Mouse (Mus musculus): ENCODE data around the gene 1700013G24Rik. TPM values are rescaled to one million over a fixed set of nuclear protein-coding genes. Genes with fewer than 3 reads are reported as not detected.

1700013G24Rik gene
- total RNA-seq, 2 experiments from 2014 or later: not detected

DNA sequence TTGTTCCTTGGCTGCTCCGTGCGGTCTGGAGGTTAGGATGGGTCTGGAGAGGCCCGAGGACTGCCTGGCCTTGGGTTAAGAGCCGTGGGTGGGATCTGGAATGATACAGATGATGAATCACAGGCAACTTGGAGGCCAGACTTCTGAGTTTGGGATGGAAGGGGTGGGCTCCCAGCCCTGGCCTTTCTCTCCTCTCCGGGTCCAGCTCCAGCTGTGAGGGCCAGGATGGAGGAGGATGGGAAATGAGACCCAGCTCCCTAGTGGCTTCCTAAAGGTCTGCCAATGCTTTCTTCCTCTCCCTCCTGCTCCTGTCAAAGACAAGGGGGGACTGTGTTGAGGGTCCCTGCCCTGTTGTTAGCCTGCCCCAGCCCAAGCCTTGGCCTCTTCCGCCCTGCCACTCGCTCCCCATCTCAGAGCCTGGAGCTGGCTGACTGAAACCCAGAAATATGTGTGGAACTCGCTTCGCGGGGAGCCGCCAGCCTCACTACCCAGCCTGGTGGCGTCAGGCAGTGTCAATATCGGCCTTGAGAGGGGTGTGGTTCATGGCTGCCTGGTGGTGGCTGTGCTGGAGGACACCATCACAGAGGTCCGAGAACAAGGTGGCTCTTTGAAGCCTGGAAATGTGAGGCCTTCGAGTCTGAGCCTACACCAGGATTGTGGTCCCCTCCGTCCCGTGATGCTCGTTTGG is 20.8 kb downstream of the 1700013G24Rik start:
- ATAC-seq (replicated peaks; ENCODE audit: low FRiP score, poor library complexity, severe bottlenecking): no peak

DNA sequence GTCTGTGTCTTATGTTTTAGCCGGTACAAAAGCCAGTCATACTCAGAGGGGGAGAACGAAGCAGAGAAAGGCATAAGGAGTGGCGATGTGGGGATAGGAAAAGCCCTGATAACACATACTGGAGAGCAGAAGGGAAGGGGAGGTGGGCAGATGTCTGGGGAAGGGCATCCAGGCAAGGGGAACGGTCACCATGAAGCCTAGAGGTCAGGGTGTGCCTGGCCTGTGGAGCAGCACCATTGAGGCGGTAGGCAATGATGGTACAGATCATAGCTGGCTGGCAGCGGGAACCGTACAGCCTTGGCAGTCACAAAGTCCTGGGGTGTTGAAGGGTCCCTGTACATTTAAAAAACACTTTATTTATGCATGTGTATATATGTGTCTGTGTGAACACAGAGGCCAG is 21.6 kb downstream of the 1700013G24Rik start:
- ATAC-seq (replicated peaks; ENCODE audit: low FRiP score, poor library complexity, severe bottlenecking): no peak

DNA sequence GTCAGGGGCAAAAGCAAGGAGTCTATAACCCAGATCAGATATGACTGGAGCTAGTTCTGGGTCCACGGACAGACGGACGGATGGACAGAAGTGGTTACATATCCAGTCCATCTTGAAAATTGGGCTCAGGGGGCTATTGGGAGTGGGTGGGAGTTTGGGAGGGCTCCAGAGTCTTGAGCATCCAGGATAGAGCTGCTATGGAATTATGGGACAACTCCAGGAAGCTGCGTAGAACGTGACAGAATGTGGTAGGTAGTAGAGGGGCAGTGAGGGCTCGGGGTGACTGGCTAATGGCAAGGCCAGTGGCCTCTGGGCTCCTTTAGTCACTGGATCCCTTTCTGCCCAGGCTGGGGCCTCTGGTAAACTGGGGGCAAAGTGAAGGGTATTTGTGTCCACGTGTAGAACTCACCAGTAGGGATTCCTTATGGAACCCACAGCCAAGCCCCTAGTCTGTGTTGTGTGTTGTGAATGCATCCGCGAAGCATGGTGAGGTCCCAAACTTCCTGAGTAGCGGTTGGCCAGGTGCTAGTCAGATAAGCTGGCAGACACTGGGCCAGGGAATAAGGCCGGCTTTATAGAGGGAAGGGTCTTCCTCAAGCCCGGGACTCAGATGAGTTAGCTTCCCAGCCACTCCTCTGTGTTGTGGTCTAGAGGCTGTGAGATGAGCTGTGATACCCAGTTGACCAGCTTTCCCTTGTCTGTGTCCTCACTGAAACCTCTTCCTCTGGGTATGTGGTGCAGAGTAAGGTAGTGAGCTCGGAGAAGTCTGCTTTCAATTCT is 22.4 kb downstream of the 1700013G24Rik start:
- ATAC-seq (replicated peaks; ENCODE audit: low FRiP score, poor library complexity, severe bottlenecking): no peak

- no peak for ATAC-seq (replicated peaks; ENCODE audit: low FRiP score, poor library complexity, severe bottlenecking)
These were observed 23.1 kb downstream of the 1700013G24Rik start for GRCm38 (mm10) chr4:137476065-137476760.

DNA sequence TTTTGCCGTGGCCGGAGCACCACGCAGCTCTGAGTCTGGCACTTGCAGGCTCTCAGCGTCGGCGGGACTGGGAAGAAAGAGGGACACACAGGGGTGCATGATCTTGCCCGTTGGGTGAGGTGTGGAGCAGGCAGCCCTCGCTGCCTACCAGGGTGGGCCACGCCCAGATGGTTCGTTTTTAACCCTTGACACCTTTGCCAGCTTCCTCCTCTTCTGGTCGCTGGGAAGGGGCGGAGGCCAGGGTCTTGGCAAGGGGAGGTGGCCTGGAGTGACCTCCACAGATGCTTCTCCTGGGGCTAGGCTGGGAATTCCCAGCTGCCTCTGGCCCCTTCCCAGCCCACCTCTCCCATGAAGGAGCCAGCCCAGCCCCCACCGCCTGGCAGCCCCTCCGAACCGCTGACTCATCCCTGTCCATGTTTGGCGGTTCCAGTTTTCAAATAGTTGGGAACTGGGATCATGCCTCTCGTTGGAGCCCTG is 23.7 kb downstream of the 1700013G24Rik start:
- no peak for ATAC-seq (replicated peaks; ENCODE audit: low FRiP score, poor library complexity, severe bottlenecking)

DNA sequence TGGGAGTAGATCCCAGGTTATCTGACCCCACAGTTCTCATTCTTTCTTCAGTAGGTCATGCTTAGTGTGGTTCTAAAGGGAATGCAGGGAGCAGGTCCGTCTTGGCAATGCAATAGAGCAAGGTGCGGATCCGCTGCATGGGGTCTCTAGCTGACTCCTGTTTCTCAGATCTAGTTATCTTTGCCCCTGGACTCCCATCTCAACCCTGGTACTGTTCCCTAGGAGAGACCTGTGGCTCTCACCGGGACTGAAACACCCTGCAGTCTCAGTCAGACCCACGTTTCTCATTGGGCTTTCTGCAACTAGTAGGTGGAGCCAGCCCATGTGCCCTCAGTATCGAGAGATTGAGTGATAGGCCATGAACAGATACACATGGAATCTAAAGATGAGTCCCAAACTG is 24.5 kb downstream of the 1700013G24Rik start:
- ATAC-seq (replicated peaks; ENCODE audit: low FRiP score, poor library complexity, severe bottlenecking): no peak

- no peak for ATAC-seq (replicated peaks; ENCODE audit: low FRiP score, poor library complexity, severe bottlenecking)
These were observed 25.2 kb downstream of the 1700013G24Rik start for GRCm38 (mm10) chr4:137478306-137478705.

- no peak for ATAC-seq (replicated peaks; ENCODE audit: low FRiP score, poor library complexity, severe bottlenecking)
These were observed 26.7 kb downstream of the 1700013G24Rik start for GRCm38 (mm10) chr4:137479757-137480156.

DNA sequence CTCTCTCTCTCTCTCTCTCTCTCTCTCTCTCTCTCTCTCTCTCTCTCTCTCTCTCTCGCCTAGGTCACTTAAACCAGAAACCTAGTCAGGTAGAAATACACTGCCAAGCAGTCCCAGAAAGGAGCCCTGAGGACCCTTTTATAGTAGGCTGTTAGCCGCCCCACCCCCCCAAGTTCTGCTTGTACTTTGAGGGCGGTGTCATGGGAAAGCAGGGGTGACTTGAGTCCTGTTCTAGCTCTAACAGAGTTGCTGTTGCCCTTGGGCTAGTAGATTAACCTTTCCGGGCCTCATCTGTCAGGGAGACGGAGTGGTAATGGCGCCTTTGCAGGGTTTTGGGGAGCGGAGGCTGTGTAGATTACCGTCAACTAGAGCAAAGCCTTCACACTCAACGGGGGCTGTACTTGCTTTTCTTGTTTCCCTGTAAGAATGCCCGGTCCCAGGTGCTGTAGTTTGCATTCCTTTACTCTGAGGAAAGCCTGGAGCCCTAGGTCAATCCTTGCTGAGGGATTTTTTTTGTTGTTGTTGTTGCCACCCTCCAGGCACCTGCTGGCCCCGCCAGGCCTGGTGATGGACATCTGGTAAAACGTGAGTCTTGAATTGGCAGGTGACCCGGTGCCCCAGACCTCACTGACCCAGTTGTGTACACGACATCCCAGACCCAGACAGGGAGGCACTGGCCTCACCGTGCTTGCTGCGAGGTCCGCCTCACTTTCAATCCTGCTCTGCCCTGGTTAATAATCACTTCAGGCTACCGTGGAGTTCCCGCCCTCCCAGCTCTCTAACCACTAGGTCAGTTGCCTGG is 27.3 kb downstream of the 1700013G24Rik start:
- ATAC-seq (replicated peaks; ENCODE audit: low FRiP score, poor library complexity, severe bottlenecking): no peak

GRCm38 (mm10) chr4:137480993-137481340 is 27.9 kb downstream of the 1700013G24Rik start:
- ATAC-seq (replicated peaks; ENCODE audit: low FRiP score, poor library complexity, severe bottlenecking): no peak

DNA sequence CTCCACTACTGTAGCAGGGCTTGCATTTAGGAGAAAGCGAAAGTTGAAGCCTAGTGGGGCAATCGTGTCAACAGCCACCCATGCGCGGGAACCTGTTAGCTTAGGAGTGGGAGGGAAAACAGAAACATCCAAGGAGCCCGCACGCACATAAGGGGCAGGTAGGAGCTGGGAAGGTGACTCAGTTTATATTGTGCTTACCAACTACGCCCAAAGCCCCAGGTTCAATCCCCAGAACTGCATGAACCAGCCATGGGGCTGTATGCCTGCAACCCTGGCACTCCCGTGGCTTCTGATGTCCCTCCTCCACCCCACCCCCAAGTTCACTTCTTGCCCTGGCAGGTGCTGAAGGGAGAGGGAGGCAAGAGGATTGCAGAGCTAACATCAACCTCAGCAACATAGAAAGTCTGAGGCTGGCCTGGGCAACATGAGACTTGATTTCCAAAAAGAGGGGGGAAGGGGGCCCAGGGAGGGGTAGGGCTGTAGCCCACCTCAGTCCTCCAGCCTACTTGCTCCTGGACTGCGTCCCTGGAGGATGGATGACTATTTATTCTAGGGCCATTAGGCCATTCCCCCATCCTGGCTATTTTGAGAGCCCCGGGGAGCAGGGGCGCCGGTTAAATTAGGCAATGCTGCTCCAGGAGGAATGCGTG is 28.4 kb downstream of the 1700013G24Rik start:
- ATAC-seq (replicated peaks; ENCODE audit: low FRiP score, poor library complexity, severe bottlenecking): no peak

- no peak for ATAC-seq (replicated peaks; ENCODE audit: low FRiP score, poor library complexity, severe bottlenecking)
These were observed 30.8 kb downstream of the 1700013G24Rik start for GRCm38 (mm10) chr4:137483871-137484270.

DNA sequence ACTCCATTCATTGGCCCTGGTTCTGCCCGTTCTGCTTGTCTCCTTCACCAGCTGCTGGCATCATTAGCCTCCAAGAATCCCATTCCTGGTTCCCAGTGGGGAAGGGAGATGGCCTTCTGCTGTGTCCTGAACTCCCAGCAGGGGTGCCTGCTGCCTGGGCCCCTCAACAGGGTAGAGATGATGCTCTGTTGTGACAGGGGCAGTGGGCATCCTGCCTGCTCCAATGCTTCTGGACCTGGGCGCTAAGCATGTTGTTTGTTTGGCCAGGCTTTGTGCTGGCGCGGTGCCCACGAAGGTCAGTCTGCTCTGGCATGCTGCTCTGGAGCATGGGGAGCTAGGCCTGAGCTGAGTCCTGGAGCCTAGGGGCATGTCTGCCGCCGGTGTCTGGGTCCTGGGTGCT is 31.5 kb downstream of the 1700013G24Rik start:
- no peak for ATAC-seq (replicated peaks; ENCODE audit: low FRiP score, poor library complexity, severe bottlenecking)

DNA sequence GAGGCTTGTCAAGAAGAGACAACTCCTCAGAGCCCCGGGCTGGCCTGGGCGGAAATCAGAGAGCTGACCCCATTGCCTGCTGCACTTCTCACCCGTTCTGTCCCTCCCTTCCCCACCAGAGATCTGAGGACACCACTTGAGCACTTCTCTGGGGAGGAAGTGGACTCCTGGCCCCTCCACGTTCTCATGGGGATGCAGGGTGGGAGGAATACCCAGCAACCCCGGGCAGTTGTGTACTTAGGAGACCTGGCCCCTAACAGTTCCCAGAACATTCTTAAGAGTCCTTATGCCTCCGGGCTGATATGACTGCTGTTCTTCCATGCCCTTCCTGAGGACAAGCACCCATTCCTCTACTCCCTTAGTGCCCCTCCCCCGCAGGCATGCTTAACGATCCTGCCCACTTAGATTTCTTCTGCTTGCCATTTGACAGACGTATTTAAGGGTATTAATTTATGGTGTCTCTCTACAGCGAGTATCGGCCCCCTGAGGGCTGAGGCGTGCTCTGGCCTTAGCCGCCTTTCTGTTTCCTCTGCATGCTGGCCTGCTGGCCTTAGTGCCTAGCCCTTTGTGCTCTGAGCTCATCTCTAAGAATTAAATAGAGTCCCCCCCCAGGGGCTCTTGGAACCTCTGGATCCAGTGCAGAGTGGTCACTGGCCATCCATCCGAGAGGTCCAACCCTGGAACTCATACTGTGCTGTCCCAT is 32.3 kb downstream of the 1700013G24Rik start:
- no peak for ATAC-seq (replicated peaks; ENCODE audit: low FRiP score, poor library complexity, severe bottlenecking)

- ATAC-seq (replicated peaks; ENCODE audit: low FRiP score, poor library complexity, severe bottlenecking): no peak
These were observed 33.3 kb downstream of the 1700013G24Rik start for GRCm38 (mm10) chr4:137486081-137487014.

- ATAC-seq (replicated peaks; ENCODE audit: low FRiP score, poor library complexity, severe bottlenecking): no peak
These were observed 34.4 kb downstream of the 1700013G24Rik start for GRCm38 (mm10) chr4:137487286-137488000.

DNA sequence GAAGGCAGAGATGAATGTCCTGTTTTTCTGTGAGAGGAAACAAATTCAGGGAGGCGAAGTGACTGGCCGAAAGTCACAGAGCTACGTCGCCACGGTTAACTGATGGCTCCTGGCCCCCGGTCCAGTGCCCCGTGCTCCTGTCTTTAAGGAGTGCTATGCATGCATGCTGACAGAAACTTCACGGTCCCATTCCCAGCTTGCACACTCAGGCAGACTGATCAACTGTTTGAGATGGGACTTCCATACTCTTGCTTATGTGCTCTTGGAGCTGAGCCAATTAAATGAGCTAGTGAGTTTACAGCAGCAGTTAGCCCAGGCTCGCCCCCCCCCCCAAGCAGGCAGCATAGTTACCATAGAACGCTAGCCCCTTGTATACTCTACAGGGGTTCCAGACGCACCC is 35.0 kb downstream of the 1700013G24Rik start:
- ATAC-seq (replicated peaks; ENCODE audit: low FRiP score, poor library complexity, severe bottlenecking): no peak
